Mouse (Mus musculus): ENCODE results near the gene Gm21936. TPM values are rescaled to one million over a fixed set of nuclear protein-coding genes. Genes with fewer than 3 reads are reported as not detected.
"Not testable (repeated sequence)": the region's sequence is repeated elsewhere in the genome, so short reads cannot be mapped to it uniquely, and the experiment has no call there.

Gm21936 gene
- polyA plus RNA-seq (2016; fragmentation: Nextera tagmentation; extraction: Ambion mirVana) = not detected in 2 replicates

DNA sequence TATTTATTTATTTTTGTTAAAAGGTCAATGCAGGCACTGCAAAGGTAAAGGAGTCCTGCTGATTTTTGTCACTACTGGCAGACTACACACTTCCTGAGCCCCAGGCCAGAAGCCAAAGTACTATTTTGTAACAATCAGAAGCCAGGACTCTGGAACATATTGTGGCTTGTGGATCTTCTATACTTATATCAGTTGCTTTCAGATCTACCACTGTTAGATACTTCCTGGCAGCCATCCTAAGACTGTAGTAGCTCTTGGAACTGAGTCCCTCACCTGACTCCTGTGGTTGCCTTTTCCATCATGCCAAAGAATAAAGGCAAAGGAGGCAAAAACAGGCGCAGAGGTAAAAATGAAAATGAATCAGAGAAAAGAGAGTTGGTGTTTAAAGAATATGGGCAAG is at the start of gene Gm21936:
Gene Gm21936 (plus strand): TSS at position 301 of the 400 bp plus-strand sequence.
- not testable (repeated sequence) for DNase-seq (ENCODE audit: low spot score); H3K36me3 ChIP-seq
- 86% methylated on average over 1 of the region's 1 CpGs for WGBS

DNA sequence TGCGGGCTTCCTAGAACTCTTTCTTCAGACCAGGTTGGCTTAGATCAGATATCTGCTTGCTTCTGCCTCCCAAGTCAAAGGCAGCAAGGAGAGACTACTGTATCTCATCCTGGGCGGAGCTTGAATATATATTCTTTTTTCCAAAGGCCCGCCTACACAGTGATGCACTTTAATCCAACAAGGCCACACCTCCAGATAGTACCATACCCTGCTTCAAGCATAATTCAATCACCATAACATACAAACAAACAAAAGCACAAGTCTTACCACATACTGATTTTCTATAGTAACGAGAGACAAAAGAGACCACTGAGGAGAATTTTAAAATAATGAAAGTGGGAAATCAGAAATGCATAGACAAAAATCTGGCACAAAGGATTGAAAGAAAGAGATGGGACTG is 19.7 kb upstream of the Gm21936 start, which contains the start of gene Gm21319:
Gene Gm21319 (minus strand): TSS at position 101 of the 400 bp plus-strand sequence.
- H3K27me3 ChIP-seq (ENCODE audit: low read depth, poor library complexity, severe bottlenecking); H3K4me1 ChIP-seq; DNase-seq (ENCODE audit: low spot score); H3K9me3 ChIP-seq (replicated peaks); H3K27ac ChIP-seq (replicated peaks); H3K4me3 ChIP-seq; H3K36me3 ChIP-seq: not testable (repeated sequence)
- 88% methylated on average over 4 of the region's 4 CpGs for WGBS

More for the DNA sequence above, at the start of gene Gm21936:
- H3K9me3 ChIP-seq (replicated peaks); H3K4me1 ChIP-seq; H3K27ac ChIP-seq (replicated peaks); H3K27me3 ChIP-seq (ENCODE audit: low read depth, poor library complexity, severe bottlenecking); H3K4me3 ChIP-seq: not testable (repeated sequence)

DNA sequence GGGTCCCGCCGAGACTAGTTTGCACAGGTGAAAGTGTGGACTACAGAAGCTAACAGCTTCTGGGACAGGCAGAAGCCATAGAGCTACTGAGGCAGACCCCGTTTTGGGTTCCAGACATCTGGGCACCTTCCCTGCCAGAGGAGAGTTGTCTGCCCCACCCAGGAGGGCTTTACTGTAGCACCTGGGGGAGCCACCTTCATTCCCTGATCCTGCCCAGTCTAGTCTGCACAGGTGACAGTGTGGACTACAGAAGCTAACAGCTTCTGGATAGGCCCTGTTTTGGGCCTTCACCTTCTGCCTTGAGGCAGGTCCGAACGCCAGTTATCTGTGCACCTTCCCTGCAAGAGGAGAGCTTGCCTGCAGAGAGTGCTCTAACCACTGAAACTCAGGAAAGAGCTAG is 2.7 kb downstream of the Gm21936 start:
- H3K36me3 ChIP-seq; H3K27me3 ChIP-seq (ENCODE audit: low read depth, poor library complexity, severe bottlenecking); H3K4me1 ChIP-seq; DNase-seq (ENCODE audit: low spot score); H3K4me3 ChIP-seq; H3K27ac ChIP-seq (replicated peaks); H3K9me3 ChIP-seq (replicated peaks): not testable (repeated sequence)
- WGBS = 90% methylated on average over 5 of the region's 5 CpGs

DNA sequence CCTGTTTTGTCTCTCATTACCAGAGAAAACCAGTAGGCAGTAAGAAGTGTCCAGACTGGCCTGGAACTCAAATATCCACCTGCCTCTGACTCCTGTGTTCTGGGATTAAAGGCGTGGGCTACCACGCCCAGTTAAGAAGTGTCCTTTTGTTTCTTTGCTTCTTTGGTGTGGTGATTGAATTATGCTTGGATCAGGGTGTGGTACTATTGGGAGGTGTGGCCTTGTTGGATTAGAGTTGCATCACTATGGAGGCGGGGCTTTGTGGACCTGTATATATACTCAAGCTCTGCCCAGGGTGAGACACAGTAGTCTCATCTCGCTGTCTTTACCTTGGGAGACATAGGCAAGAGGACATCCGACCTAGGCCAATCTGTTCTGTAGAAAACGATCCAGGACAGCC is 21.0 kb downstream of the Gm21936 start, which contains the start of gene BB287469:
Gene BB287469 (plus strand): TSS at position 301 of the 400 bp plus-strand sequence.
- not testable (repeated sequence) for DNase-seq (ENCODE audit: low spot score); H3K36me3 ChIP-seq; H3K9me3 ChIP-seq (replicated peaks); H3K4me1 ChIP-seq; H3K27ac ChIP-seq (replicated peaks); H3K4me3 ChIP-seq; H3K27me3 ChIP-seq (ENCODE audit: low read depth, poor library complexity, severe bottlenecking)
- WGBS = 89% methylated on average over 6 of the region's 6 CpGs

DNA sequence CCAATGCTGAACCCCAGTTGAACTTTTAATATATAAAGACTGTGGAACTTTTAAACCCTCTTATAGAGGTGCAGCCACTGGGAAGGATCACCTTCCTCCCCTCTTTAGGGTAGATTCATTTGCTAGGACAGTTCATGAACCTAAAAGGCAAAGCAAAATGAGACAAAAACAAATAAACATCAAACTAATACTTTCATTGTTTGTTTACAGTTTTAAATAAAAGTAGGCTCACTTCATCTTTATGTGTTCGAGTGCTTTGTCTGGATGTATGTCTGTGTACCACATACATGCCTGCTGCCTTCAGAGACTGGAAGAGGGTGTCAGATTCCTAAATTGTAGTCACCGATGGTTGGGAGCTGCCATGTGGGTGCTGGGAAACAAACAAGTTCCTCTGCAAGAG is 46.9 kb downstream of the Gm21936 start, which contains the start of gene Gm2001:
Gene Gm2001 (minus strand): TSS at position 101 of the 400 bp plus-strand sequence.
- H3K4me1 ChIP-seq; H3K36me3 ChIP-seq; H3K27me3 ChIP-seq (ENCODE audit: low read depth, poor library complexity, severe bottlenecking); H3K27ac ChIP-seq (replicated peaks); H3K9me3 ChIP-seq (replicated peaks); H3K4me3 ChIP-seq; DNase-seq (ENCODE audit: low spot score): not testable (repeated sequence)
- 88% methylated on average over 2 of the region's 2 CpGs for WGBS

Other genes with a start within 250 kb of the Gm21936 start
- gene Oog1, start 192.8 kb upstream of the Gm21936 start, polyA plus RNA-seq (2016; fragmentation: Nextera tagmentation; extraction: Ambion mirVana) = not detected in 2 replicates
- not detected in 2 replicates for gene Gm4027, start 176.6 kb upstream of the Gm21936 start, polyA plus RNA-seq (2016; fragmentation: Nextera tagmentation; extraction: Ambion mirVana)
- not detected in 2 replicates for gene Gm16381, start 150.9 kb upstream of the Gm21936 start, polyA plus RNA-seq (2016; fragmentation: Nextera tagmentation; extraction: Ambion mirVana)
- not detected in 2 replicates for gene Gm21319, start 19.8 kb upstream of the Gm21936 start, polyA plus RNA-seq (2016; fragmentation: Nextera tagmentation; extraction: Ambion mirVana)
- not detected in 2 replicates for gene BB287469, start 21.1 kb downstream of the Gm21936 start, polyA plus RNA-seq (2016; fragmentation: Nextera tagmentation; extraction: Ambion mirVana)
- not detected in 2 replicates for gene Gm2001, start 46.8 kb downstream of the Gm21936 start, polyA plus RNA-seq (2016; fragmentation: Nextera tagmentation; extraction: Ambion mirVana)
- not detected in 2 replicates for gene Gm2016, start 78.6 kb downstream of the Gm21936 start, polyA plus RNA-seq (2016; fragmentation: Nextera tagmentation; extraction: Ambion mirVana)
- not detected in 2 replicates for gene Gm2022, start 99.9 kb downstream of the Gm21936 start, polyA plus RNA-seq (2016; fragmentation: Nextera tagmentation; extraction: Ambion mirVana)
- gene Gm2035, start 124.3 kb downstream of the Gm21936 start, polyA plus RNA-seq (2016; fragmentation: Nextera tagmentation; extraction: Ambion mirVana) = not detected in 2 replicates
- not detected in 2 replicates for gene Gm2042, start 158.6 kb downstream of the Gm21936 start, polyA plus RNA-seq (2016; fragmentation: Nextera tagmentation; extraction: Ambion mirVana)
- not detected in 2 replicates for gene Gm2075, start 216.3 kb downstream of the Gm21936 start, polyA plus RNA-seq (2016; fragmentation: Nextera tagmentation; extraction: Ambion mirVana)
- gene Gm6803, start 223.3 kb downstream of the Gm21936 start, polyA plus RNA-seq (2016; fragmentation: Nextera tagmentation; extraction: Ambion mirVana) = not detected in 2 replicates
- gene Gm2056, start 231.5 kb downstream of the Gm21936 start, polyA plus RNA-seq (2016; fragmentation: Nextera tagmentation; extraction: Ambion mirVana) = not detected in 2 replicates